Mouse (Mus musculus) gastrocnemius, adult 2 months (tissue): ENCODE results near the gene AW011738. TPM values are rescaled to one million over a fixed set of nuclear protein-coding genes. Genes with fewer than 3 reads are reported as not detected.
A peak's percentile ranks its signal among the peaks of the same experiment; 100 is the strongest.

Experiments used
- DNase-seq: peaks from one replicate; pipeline ENCODE4 v3.0.0; 2022
- H3K27ac ChIP-seq: fragments of 200-600 bp; 2 replicates; pipeline ENCODE4 v1.8.1; 2022; ENCODE audit warnings: mild to moderate bottlenecking
- H3K4me3 ChIP-seq: fragments of 200-600 bp; 2 replicates; pipeline ENCODE4 v1.8.1; 2022; ENCODE audit warnings: mild to moderate bottlenecking, moderate library complexity
- CTCF ChIP-seq: fragments of 200-600 bp; IDR thresholded peaks from 2 replicates; pipeline ENCODE4 v1.8.1; 2022; ENCODE audit warnings: antibody characterized with exemption, mild to moderate bottlenecking, moderate library complexity
- intact Hi-C: fragments of 180-260 bp; cut with DNase I; formaldehyde crosslinking; loops from one replicate; pipeline ENCODE4 v1.15.1; 2025
- microRNA-seq: library from miRNA; unstranded; fragments of <30 nt; microRNA quantifications from one replicate; pipeline ENCODE4 v1.2.0, GENCODE M21; 2021
- total RNA-seq, 2 experiments: library from RNA; stranded (reverse); gene quantifications; 2 replicates each; pipeline ENCODE4 v1.2.3; 2021

The AW011738 gene
- total RNA-seq, 2 experiments from 2014 or later: 4.2 to 4.4 TPM

- no peak for TF ChIP-seq CTCF
- Histone ChIP-seq H3K27ac (peak overlapping the region; percentile 90), H3K4me3 (peak overlapping the region; percentile 92)
- no peak for DNase-seq
- intact Hi-C loops: loop anchor here (2.0 kb wide), 1 partner anchor 31 kb away; the partner anchor contains the start of gene AW011738
Measured at GRCm38 (mm10) chr4:156234021-156234501, 31.0 kb downstream of the AW011738 start.

- peak within 1 kb of the TSS; percentile 92 for H3K4me3 ChIP-seq
- peak within 1 kb of the TSS; percentile 90 for H3K27ac ChIP-seq
- intact Hi-C loops: loop anchor here (2.0 kb wide), 1 partner anchor 32 kb away; the partner anchor contains the start of gene AW011738
- peak; percentile 88 for DNase-seq
- no peak for TF ChIP-seq CTCF
Measured at GRCm38 (mm10) chr4:156234701-156235213, 31.7 kb downstream of the AW011738 start, which contains the start of gene Plekhn1. Gene Plekhn1, minus strand, starts transcription at chr4:156234857.

GRCm38 (mm10) chr4:156235360-156235770, 32.3 kb downstream of the AW011738 start:
- peak overlapping the region; percentile 87 for H3K27ac ChIP-seq
- intact Hi-C loops: loop anchor here (2.0 kb wide), 1 partner anchor 33 kb away; the partner anchor contains the start of gene AW011738
- DNase-seq: no peak
- peak overlapping the region; percentile 92 for H3K4me3 ChIP-seq
- TF ChIP-seq CTCF: peak; percentile 22; the same call in 1 of the 2 replicates

GRCm38 (mm10) chr4:156235808-156236533, 32.9 kb downstream of the AW011738 start, which contains the start of gene Noc2l:
Gene Noc2l, plus strand, starts transcription at chr4:156236010.
- peak within 1 kb of the TSS; percentile 90 for H3K27ac ChIP-seq
- intact Hi-C loops: loop anchor here (2.0 kb wide), 1 partner anchor 33 kb away; the partner anchor contains the start of gene AW011738

GRCm38 (mm10) chr4:156236651-156237447, 33.7 kb downstream of the AW011738 start:
- no peak for DNase-seq
- Histone ChIP-seq H3K4me3 (peak overlapping the region; percentile 92), H3K27ac (no peak overlapping the region)
- no peak for TF ChIP-seq CTCF
- intact Hi-C loops: no loop called here

More at GRCm38 (mm10) chr4:156235808-156236533, 32.9 kb downstream of the AW011738 start, which contains the start of gene Noc2l:
- peak within 1 kb of the TSS; percentile 92 for H3K4me3 ChIP-seq
- peak; percentile 96 for DNase-seq
- no peak for TF ChIP-seq CTCF

GRCm38 (mm10) chr4:156249567-156249966, 46.5 kb downstream of the AW011738 start:
- intact Hi-C loops: no loop called here
- no peak for TF ChIP-seq CTCF
- Histone ChIP-seq H3K4me3 (no peak overlapping the region), H3K27ac (no peak overlapping the region)
- no peak for DNase-seq

- intact Hi-C loops: no loop called here
- TF ChIP-seq CTCF: no peak
- no peak overlapping the region for H3K4me3 ChIP-seq
- DNase-seq: no peak
- no peak overlapping the region for H3K27ac ChIP-seq
Measured at GRCm38 (mm10) chr4:156251081-156251480, 48.0 kb downstream of the AW011738 start.

- no peak overlapping the region for H3K4me3 ChIP-seq
- H3K27ac ChIP-seq: no peak overlapping the region
- intact Hi-C loops: no loop called here
- TF ChIP-seq CTCF: no peak
- DNase-seq: no peak
Measured at GRCm38 (mm10) chr4:156252140-156252539, 49.0 kb downstream of the AW011738 start.

GRCm38 (mm10) chr4:156252619-156253018, 49.5 kb downstream of the AW011738 start:
- no peak for DNase-seq
- no peak overlapping the region for H3K4me3 ChIP-seq
- intact Hi-C loops: no loop called here
- no peak for TF ChIP-seq CTCF
- H3K27ac ChIP-seq: no peak overlapping the region

GRCm38 (mm10) chr4:156253043-156253442, 49.9 kb downstream of the AW011738 start:
- no peak for DNase-seq
- no peak for TF ChIP-seq CTCF
- Histone ChIP-seq H3K4me3 (no peak overlapping the region), H3K27ac (no peak overlapping the region)
- intact Hi-C loops: no loop called here

GRCm38 (mm10) chr4:156254361-156255077, 51.4 kb downstream of the AW011738 start:
- DNase-seq: no peak
- intact Hi-C loops: no loop called here
- no peak overlapping the region for H3K27ac ChIP-seq
- peak overlapping the region; percentile 48 for H3K4me3 ChIP-seq
- TF ChIP-seq CTCF: no peak

Small RNAs within 50 kb of the gene (microRNA-seq; reads per million reads assigned to microRNA genes)
- not detected for gene Mir7658

Other genes with a start within 250 kb of the AW011738 start
- gene C1qtnf12, start 241.0 kb upstream of the AW011738 start, total RNA-seq: 10 to 100 TPM; 15.1 to 18.5 TPM
- 1 to 10 TPM in 1 of 2 experiments, under 1 TPM in 1; 0.92 to 2.0 TPM for gene B3galt6, start 210.7 kb upstream of the AW011738 start, total RNA-seq
- 10 to 100 TPM; 75.7 to 81.5 TPM for gene Sdf4, start 210.4 kb upstream of the AW011738 start, total RNA-seq
- 1 to 10 TPM in 1 of 2 experiments, under 1 TPM in 1; 0.75 to 2.1 TPM for gene Tnfrsf4, start 189.5 kb upstream of the AW011738 start, total RNA-seq
- not detected for gene Tnfrsf18, start 177.1 kb upstream of the AW011738 start, total RNA-seq
- not detected for gene Ttll10, start 143.9 kb upstream of the AW011738 start, total RNA-seq
- 1 to 10 TPM; 1.9 to 2.3 TPM for gene 9430015G10Rik, start 93.3 kb upstream of the AW011738 start, total RNA-seq
- not detected for gene Rnf223, start 72.8 kb upstream of the AW011738 start, total RNA-seq
- 1 to 10 TPM; 6.9 to 8.0 TPM for gene Agrn, start 5.8 kb upstream of the AW011738 start, total RNA-seq
- gene Isg15, start 2.5 kb upstream of the AW011738 start, total RNA-seq: 1 to 10 TPM in 1 of 2 experiments, not detected in 1; 1.1 TPM
- gene Perm1, start 12.6 kb downstream of the AW011738 start, total RNA-seq: 100 to 1,000 TPM; 142 to 265 TPM
- 1 to 10 TPM; 5.8 to 7.6 TPM for gene Plekhn1, start 31.6 kb downstream of the AW011738 start, total RNA-seq
- 10 to 100 TPM; 30.8 to 33.3 TPM for gene Noc2l, start 32.7 kb downstream of the AW011738 start, total RNA-seq
- gene Samd11, start 52.4 kb downstream of the AW011738 start, total RNA-seq: not detected
- not detected for gene Vmn2r-ps159, start 127.8 kb downstream of the AW011738 start, total RNA-seq